In the genomic region with DNA sequence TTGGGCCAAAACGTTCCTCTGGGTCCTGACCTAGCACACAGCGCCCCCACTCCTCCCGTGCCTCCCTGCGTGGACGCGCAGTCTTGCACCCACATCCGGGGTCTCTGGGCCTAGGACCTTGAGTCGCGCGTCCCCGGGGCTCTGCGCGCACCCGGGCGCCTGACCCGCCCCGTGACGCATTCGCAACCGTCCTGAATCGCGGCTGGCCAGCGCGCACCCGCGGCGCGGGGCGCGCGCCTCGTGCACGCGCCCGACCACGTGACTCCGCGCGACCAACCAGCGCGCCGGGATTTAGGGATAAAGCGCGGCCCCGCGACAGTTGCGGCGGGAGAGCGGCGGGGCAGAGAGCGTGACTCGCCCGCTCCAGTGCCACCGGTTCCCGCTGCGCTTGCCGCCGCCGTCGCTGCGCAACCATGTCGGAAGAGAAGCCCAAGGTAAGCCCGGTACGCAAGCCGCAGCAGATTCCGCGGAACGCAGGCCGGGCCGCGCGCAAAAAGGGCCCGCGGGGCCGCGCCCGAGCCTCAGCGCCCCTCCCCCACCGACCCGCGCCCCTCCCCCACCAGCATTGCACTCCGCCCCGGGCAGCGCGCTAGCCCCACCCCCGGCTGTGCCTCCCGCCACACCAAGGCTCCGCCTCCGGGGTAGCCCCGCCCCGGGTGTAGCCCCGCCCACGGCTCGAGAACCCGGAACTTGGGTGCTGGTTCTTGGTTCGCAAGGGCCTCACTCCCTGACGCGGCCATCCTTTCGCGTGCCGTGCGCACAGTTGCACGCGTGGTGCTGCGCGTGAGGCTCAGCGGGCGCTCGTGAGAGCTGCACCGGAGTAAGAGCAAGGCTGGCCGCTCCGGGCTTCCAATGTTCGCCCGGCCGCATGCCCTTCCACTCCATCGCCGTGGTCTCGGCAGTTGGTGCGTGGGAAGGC, we compare ENCODE assay signal across 1 mouse cellular context.
TF ChIP-seq lines count a peak whose summit lies in the region.

Gene Sumo3, plus strand, starts transcription at position 190 of the 919 bp plus-strand sequence.
Gene Gm49325, plus strand, starts transcription at position 290 of the 919 bp plus-strand sequence.

TF ChIP-seq in MEL, 35 proteins besides CTCF, POLR2A, EP300 and RAD21 (continued from another document):
- 0 out of 2 replicates have a peak, but pooled peaks have one; percentile 29 for TF ChIP-seq RCOR1 (IDR thresholded peaks at IDR 0.05; ENCODE audit: low read depth, low read length)
- TF ChIP-seq TAL1 (IDR thresholded peaks at IDR 0.05; ENCODE audit: low read length), result no peak
- TF ChIP-seq GATA1 (IDR thresholded peaks at IDR 0.05; ENCODE audit: low read depth, low read length), result no peak
- TF ChIP-seq MAZ (IDR thresholded peaks at IDR 0.05; ENCODE audit: low read depth, low read length), result no peak; the same call in 1 of the 2 replicates
- TF ChIP-seq TCF12 (IDR thresholded peaks at IDR 0.05; ENCODE audit: low read depth, low read length), result peak; percentile 18; the same call in 1 of the 2 replicates
- peak; percentile 53; the same call in 1 of the 2 replicates for TF ChIP-seq HCFC1 (IDR thresholded peaks at IDR 0.05; ENCODE audit: low read depth, low read length)
- no peak for TF ChIP-seq POLR2AphosphoS5 (IDR thresholded peaks at IDR 0.05; ENCODE audit: borderline replicate concordance, low read depth, low read length)
- TF ChIP-seq USF1 (IDR thresholded peaks at IDR 0.05; ENCODE audit: low read depth, low read length), result peak; percentile 96
- peak; percentile 54; the same call in 1 of the 2 replicates for TF ChIP-seq CHD2 (IDR thresholded peaks at IDR 0.05; ENCODE audit: low read length)
- TF ChIP-seq JUND (IDR thresholded peaks at IDR 0.05; ENCODE audit: low read depth, low read length), result no peak
- TF ChIP-seq NRF1 (IDR thresholded peaks at IDR 0.05; ENCODE audit: insufficient read depth, low read depth, low read length, poor library complexity, severe bottlenecking), result peak; percentile 48; the same call in 1 of the 2 replicates
TF ChIP-seq in MEL: peak in this region for 20.
